Mouse (Mus musculus) lung, adult 2 months (tissue): ENCODE data around the gene Slc12a8.

ENCODE experiments used
- CTCF ChIP-seq: fragments of 200-500 bp; IDR thresholded peaks from 2 replicates; pipeline ENCODE4 v1.5.1; 2011; ENCODE audit warnings: mild to moderate bottlenecking, low read length, control low read depth; ENCODE audit not compliant: insufficient read depth
- POLR2A ChIP-seq: fragments of 200-500 bp; IDR thresholded peaks from 2 replicates; pipeline ENCODE4 v1.6.1; 2011; ENCODE audit warnings: low read depth, mild to moderate bottlenecking, control low read depth, low read length, borderline replicate concordance; ENCODE audit errors: extremely low read depth

- no peak for TF ChIP-seq CTCF
- TF ChIP-seq POLR2A = no peak
These were observed 34.8 kb upstream of the Slc12a8 start for GRCm38 (mm10) chr16:33482309-33482708.
